Mouse (Mus musculus) limb, embryonic 10.5 days (tissue): Measurements from ENCODE around the gene Cpn1. TPM values are rescaled to one million over a fixed set of nuclear protein-coding genes. Genes with fewer than 3 reads are reported as not detected.
A peak's percentile ranks its signal among the peaks of the same experiment; 100 is the strongest.

Experiments
- DNase-seq: peaks from one replicate; pipeline ENCODE4 v3.0.0-alpha.2; 2017; ENCODE audit warnings: low spot score
- H3K27ac ChIP-seq: fragments of 300-500 bp; sonication (generic); 2 replicates; pipeline ENCODE4 v1.5.1; 2016; ENCODE audit warnings: mild to moderate bottlenecking
- H3K27me3 ChIP-seq: fragments of 300-500 bp; sonication (generic); 2 replicates; pipeline ENCODE4 v1.6.1; 2016; ENCODE audit warnings: low read depth, mild to moderate bottlenecking; ENCODE audit not compliant: poor library complexity, severe bottlenecking
- H3K36me3 ChIP-seq: fragments of 300-500 bp; sonication (generic); 2 replicates; pipeline ENCODE4 v1.6.1; 2016; ENCODE audit warnings: mild to moderate bottlenecking, moderate library complexity
- H3K4me1 ChIP-seq: fragments of 300-500 bp; sonication (generic); 2 replicates; pipeline ENCODE4 v1.6.1; 2016
- H3K4me3 ChIP-seq: fragments of 300-500 bp; sonication (generic); 2 replicates; pipeline ENCODE4 v1.5.1; 2016; ENCODE audit warnings: mild to moderate bottlenecking, moderate library complexity
- H3K9me3 ChIP-seq: fragments of 300-500 bp; sonication (generic); replicated peaks from 2 replicates; pipeline ENCODE4 v1.6.1; 2016; ENCODE audit warnings: mild to moderate bottlenecking
- WGBS: fragments of 180-500 bp; shearing (Covaris S2); methylation state at CpG from one replicate; pipeline ENCODE4 v1.1.7; 2016; 5-methylcytosine and 5-hydroxymethylcytosine counted together
- polyA plus RNA-seq: library from polyadenylated mRNA; unstranded; fragments of >200 nt; fragmentation: Nextera tagmentation; extraction: Ambion mirVana; gene quantifications from 2 replicates; pipeline ENCODE4 v1.2.1, GENCODE M21; 2016

The Cpn1 gene
- polyA plus RNA-seq, 1 experiment from 2014 or later = not detected

GRCm38 (mm10) chr19:43974221-43974620 is 12.1 kb downstream of the Cpn1 start:
- WGBS = 92% methylated on average over 6 of the region's 6 CpGs
- Histone ChIP-seq H3K27me3 (no peaks in the 10 kb centered on the region), H3K4me1 (no peaks in the 10 kb centered on the region), H3K27ac (no peak overlapping the region), H3K36me3 (no peaks in the 10 kb centered on the region), H3K4me3 (no peak overlapping the region), H3K9me3 (no peaks in the 10 kb centered on the region)
- DNase-seq = no peak

DNA sequence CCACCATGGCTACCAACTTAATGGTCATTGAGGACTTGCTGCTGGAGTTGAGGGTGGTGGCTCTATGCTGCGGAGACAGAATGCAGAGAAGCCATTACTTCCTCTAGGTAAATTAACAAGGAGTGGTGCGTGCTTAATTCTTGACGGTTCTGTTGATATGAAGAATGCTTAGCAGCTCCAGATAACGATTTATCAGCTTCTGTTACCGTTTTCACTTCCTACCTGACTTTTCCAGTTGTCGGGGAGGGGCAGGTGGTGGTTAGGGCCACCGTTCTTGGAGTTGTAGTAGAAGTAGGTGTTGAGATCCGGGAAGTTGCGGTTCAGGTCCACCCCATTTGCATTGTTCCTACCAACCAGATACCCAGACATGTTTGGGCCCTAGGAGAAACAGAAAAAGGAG is 12.6 kb downstream of the Cpn1 start:
- DNase-seq = no peak
- Histone ChIP-seq H3K4me1 (no peaks in the 10 kb centered on the region), H3K36me3 (no peaks in the 10 kb centered on the region), H3K9me3 (no peaks in the 10 kb centered on the region), H3K4me3 (no peak overlapping the region), H3K27me3 (no peaks in the 10 kb centered on the region), H3K27ac (no peak overlapping the region)
- 88% methylated on average over 9 of the region's 9 CpGs for WGBS

DNA sequence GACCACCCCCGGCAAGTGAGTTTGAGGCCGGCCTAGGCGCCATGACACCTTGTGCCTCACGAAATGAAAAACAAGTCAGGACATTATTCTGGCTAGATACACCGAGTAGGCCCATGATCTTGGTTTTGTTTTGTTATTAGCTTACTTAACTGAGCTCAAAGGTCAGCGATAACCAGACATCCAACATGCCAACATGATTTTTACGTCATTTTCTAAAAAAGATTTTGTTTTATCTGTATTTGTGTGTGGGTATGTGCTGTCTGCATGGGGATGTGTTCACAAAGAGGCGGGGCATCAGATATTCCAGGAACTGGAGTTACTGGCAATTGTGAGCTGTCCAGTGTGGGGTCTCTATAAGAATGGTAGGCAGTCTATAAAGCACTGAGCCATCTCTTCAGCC is 14.2 kb downstream of the Cpn1 start:
- DNase-seq = no peak
- H3K27me3 ChIP-seq = no peaks in the 10 kb centered on the region
- no peak overlapping the region for H3K27ac ChIP-seq
- H3K4me1 ChIP-seq = no peaks in the 10 kb centered on the region
- WGBS = 93% methylated on average over 8 of the region's 8 CpGs
- H3K36me3 ChIP-seq = no peaks in the 10 kb centered on the region
- H3K4me3 ChIP-seq = no peak overlapping the region
- H3K9me3 ChIP-seq = no peaks in the 10 kb centered on the region

GRCm38 (mm10) chr19:43968436-43969026 is 17.8 kb downstream of the Cpn1 start:
- Histone ChIP-seq H3K36me3 (no peaks in the 10 kb centered on the region), H3K4me1 (no peaks in the 10 kb centered on the region), H3K27me3 (no peaks in the 10 kb centered on the region), H3K4me3 (no peak overlapping the region), H3K27ac (no peak overlapping the region), H3K9me3 (no peaks in the 10 kb centered on the region)
- 70% methylated on average over 10 of the region's 11 CpGs for WGBS
- DNase-seq = no peak

- 79% methylated on average over 2 of the region's 2 CpGs for WGBS
- H3K4me3 ChIP-seq = no peak overlapping the region
- no peaks in the 10 kb centered on the region for H3K27me3 ChIP-seq
Measured at GRCm38 (mm10) chr19:43966481-43966880, 19.9 kb downstream of the Cpn1 start.

GRCm38 (mm10) chr19:43965496-43966085 is 20.8 kb downstream of the Cpn1 start:
- H3K4me1 ChIP-seq = no peaks in the 10 kb centered on the region
- no peaks in the 10 kb centered on the region for H3K36me3 ChIP-seq
- H3K27ac ChIP-seq = no peak overlapping the region
- WGBS = 90% methylated on average over 11 of the region's 11 CpGs
- H3K27me3 ChIP-seq = no peaks in the 10 kb centered on the region
- H3K9me3 ChIP-seq = no peaks in the 10 kb centered on the region
- H3K4me3 ChIP-seq = no peak overlapping the region
- no peak for DNase-seq

More at GRCm38 (mm10) chr19:43966481-43966880, 19.9 kb downstream of the Cpn1 start:
- no peak for DNase-seq
- Histone ChIP-seq H3K9me3 (no peaks in the 10 kb centered on the region), H3K27ac (no peak overlapping the region), H3K4me1 (no peaks in the 10 kb centered on the region), H3K36me3 (no peaks in the 10 kb centered on the region)

DNA sequence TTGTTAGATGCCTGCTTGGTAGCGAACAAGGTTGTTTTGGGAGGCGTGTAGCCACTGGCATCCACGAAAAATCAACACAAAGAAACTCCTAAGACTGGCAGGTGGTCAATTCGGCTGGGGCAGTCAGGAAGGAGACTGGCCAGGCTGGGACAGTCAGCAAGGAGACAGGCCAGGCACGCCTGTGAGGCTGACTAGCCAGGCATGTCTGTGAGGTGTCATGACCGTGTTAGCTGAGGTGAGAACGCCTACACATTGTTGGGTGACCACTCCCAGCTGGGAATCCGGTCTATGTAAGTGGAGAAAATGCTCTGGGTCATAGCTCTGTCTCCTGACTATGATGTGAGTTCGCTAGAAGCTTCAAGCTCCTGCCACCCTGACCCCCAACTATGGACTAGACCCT is 23.6 kb downstream of the Cpn1 start:
- Histone ChIP-seq H3K27ac (no peak overlapping the region), H3K9me3 (no peaks in the 10 kb centered on the region), H3K27me3 (no peaks in the 10 kb centered on the region), H3K4me3 (no peak overlapping the region), H3K4me1 (peaks cover 2% of the 10 kb centered on the region; the same call in 1 of the 2 replicates), H3K36me3 (no peaks in the 10 kb centered on the region)
- WGBS = 77% methylated on average over 9 of the region's 9 CpGs
- DNase-seq = no peak

GRCm38 (mm10) chr19:43961185-43961584 is 25.2 kb downstream of the Cpn1 start:
- no peaks in the 10 kb centered on the region for H3K36me3 ChIP-seq
- no peak overlapping the region for H3K4me3 ChIP-seq
- no peaks in the 10 kb centered on the region for H3K27me3 ChIP-seq
- DNase-seq = no peak
- no peaks in the 10 kb centered on the region for H3K9me3 ChIP-seq
- WGBS = 75% methylated on average over 2 of the region's 2 CpGs
- H3K4me1 ChIP-seq = peaks cover 7% of the 10 kb centered on the region
- H3K27ac ChIP-seq = no peak overlapping the region

DNA sequence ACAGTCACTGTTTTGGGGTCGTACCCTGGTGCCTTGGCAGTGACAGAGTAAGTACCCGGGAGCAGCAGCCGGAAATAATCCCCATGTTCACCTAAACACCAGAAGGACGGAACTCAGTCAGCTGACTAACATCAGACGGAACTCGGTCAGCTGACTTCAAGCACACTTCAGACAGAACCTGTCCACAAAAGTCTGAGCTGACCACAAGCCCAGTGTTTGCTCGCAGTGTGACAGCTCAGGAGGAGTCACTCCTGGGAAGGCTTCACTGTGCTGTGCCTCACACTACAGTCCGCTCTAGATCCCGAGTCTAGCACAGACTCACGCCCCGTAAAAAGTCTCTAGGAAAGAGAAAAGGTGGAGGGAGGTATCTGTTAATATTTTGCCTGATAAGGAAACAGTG is 26.3 kb downstream of the Cpn1 start:
- 90% methylated on average over 11 of the region's 11 CpGs for WGBS
- no peak overlapping the region for H3K27ac ChIP-seq
- no peak overlapping the region for H3K4me3 ChIP-seq
- H3K27me3 ChIP-seq = no peaks in the 10 kb centered on the region
- peaks cover 7% of the 10 kb centered on the region for H3K4me1 ChIP-seq
- no peaks in the 10 kb centered on the region for H3K9me3 ChIP-seq
- DNase-seq = no peak
- H3K36me3 ChIP-seq = no peaks in the 10 kb centered on the region

DNA sequence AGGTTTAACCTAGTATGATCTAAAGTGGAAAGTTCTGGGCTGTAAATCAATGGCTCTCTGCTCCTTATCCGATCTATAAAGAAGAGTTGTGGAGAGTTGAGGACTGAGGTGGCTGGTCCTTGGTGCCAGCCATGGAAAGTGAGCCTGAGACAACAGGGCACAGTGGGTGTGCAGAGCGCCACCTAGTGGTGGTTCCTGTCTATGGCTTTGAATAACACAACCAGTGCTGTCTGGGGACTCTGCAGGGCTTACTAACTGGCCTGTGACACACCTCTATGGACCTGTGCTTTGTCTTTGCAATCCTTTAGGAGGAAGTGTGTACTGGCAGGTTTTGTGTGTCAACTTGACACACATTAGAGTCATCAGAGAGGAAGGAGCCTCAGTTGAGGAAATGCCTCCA is 27.2 kb downstream of the Cpn1 start:
- Histone ChIP-seq H3K36me3 (no peaks in the 10 kb centered on the region), H3K9me3 (no peaks in the 10 kb centered on the region), H3K4me1 (peaks cover 7% of the 10 kb centered on the region), H3K27ac (no peak overlapping the region), H3K27me3 (no peaks in the 10 kb centered on the region), H3K4me3 (no peak overlapping the region)
- WGBS = 30% methylated on average over 2 of the region's 2 CpGs
- peak; percentile 86 for DNase-seq

DNA sequence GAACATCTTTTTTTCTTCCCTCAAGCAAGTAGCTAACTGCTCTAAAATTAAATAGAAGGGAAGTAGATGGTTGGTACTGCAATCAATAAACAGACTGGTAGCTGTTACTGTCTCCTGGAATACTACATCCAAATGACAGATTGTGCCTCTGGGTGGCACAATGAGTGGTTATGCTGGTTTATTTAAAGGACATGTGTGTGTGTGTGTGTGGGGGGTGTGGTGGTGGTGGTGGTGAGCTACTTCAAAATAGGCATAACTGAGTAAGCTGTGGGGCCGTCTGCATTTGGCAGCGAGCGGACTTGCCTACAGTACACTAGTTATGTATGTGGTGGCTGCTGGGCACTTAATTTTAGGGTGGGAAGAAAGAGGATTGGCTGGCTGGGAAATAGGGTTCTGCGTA is 28.5 kb downstream of the Cpn1 start:
- H3K9me3 ChIP-seq = no peaks in the 10 kb centered on the region
- H3K4me1 ChIP-seq = peaks cover 7% of the 10 kb centered on the region
- no peak overlapping the region for H3K4me3 ChIP-seq
- 84% methylated on average over 4 of the region's 4 CpGs for WGBS
- H3K27me3 ChIP-seq = no peaks in the 10 kb centered on the region
- H3K36me3 ChIP-seq = no peaks in the 10 kb centered on the region
- H3K27ac ChIP-seq = no peak overlapping the region
- no peak for DNase-seq

- Histone ChIP-seq H3K27ac (no peak overlapping the region), H3K27me3 (no peaks in the 10 kb centered on the region), H3K9me3 (no peaks in the 10 kb centered on the region), H3K4me3 (no peak overlapping the region), H3K4me1 (peaks cover 7% of the 10 kb centered on the region), H3K36me3 (no peaks in the 10 kb centered on the region)
- 11% methylated on average over 4 of the region's 4 CpGs for WGBS
- no peak for DNase-seq
Measured at GRCm38 (mm10) chr19:43957402-43957801, 29.0 kb downstream of the Cpn1 start.

GRCm38 (mm10) chr19:43955266-43955665 is 31.1 kb downstream of the Cpn1 start:
- no peak for DNase-seq
- Histone ChIP-seq H3K9me3 (no peaks in the 10 kb centered on the region), H3K4me1 (peaks cover 7% of the 10 kb centered on the region), H3K27me3 (no peaks in the 10 kb centered on the region), H3K27ac (no peak overlapping the region), H3K4me3 (no peak overlapping the region), H3K36me3 (no peaks in the 10 kb centered on the region)
- WGBS = 76% methylated on average over 5 of the region's 5 CpGs

DNA sequence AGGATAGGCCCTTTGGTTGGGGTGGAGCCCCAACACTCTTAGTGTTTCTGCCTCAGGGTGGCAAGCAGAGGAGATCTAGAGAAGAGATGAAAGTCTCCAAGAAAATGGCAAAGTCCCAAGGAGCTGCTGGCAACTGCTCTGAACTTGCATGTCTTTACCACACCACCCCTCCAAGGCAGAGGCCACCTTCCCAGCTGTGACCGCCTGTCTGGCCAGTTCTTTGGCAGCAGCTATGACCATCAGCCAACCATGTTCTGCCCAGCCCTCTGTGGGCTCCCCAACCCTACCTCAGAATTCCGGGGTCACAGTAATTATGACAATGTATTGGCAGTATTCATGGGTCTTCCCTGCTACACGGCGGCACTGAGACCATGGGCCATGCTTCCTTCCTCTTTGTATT is 31.5 kb downstream of the Cpn1 start:
- Histone ChIP-seq H3K4me3 (no peak overlapping the region), H3K27ac (no peak overlapping the region), H3K27me3 (no peaks in the 10 kb centered on the region), H3K4me1 (peaks cover 7% of the 10 kb centered on the region), H3K36me3 (no peaks in the 10 kb centered on the region), H3K9me3 (no peaks in the 10 kb centered on the region)
- no peak for DNase-seq
- 92% methylated on average over 4 of the region's 4 CpGs for WGBS
